Mouse (Mus musculus) embryonic facial prominence, embryonic 13.5 days (tissue): ENCODE measurements around the gene Slc25a21. TPM values are rescaled to one million over a fixed set of nuclear protein-coding genes. Genes with fewer than 3 reads are reported as not detected.
A peak's percentile ranks its signal among the peaks of the same experiment; 100 is the strongest.

Source experiments
- ATAC-seq: fragments of 200-750 bp; cut with Nextera tagmentation; 2 replicates; pipeline ENCODE4 v1.8.0; 2017; ENCODE audit warnings: low read depth; ENCODE audit not compliant: insufficient number of reproducible peaks, insufficient read depth, low FRiP score, low TSS enrichment
- H3K27ac ChIP-seq: fragments of 300-500 bp; sonication (generic); 2 replicates; pipeline ENCODE4 v1.5.1; 2015; ENCODE audit warnings: moderate library complexity, mild to moderate bottlenecking, inconsistent platforms
- H3K27me3 ChIP-seq: fragments of 300-500 bp; sonication (generic); 2 replicates; pipeline ENCODE4 v1.6.1; 2015; ENCODE audit warnings: mild to moderate bottlenecking, inconsistent platforms
- H3K36me3 ChIP-seq: fragments of 300-500 bp; sonication (generic); 2 replicates; pipeline ENCODE4 v1.6.1; 2015; ENCODE audit warnings: mild to moderate bottlenecking, inconsistent platforms
- H3K4me1 ChIP-seq: fragments of 300-500 bp; sonication (generic); 2 replicates; pipeline ENCODE4 v1.6.1; 2015; ENCODE audit warnings: inconsistent platforms
- H3K4me2 ChIP-seq: fragments of 300-500 bp; sonication (generic); 2 replicates; pipeline ENCODE4 v1.6.1; 2015; ENCODE audit warnings: moderate library complexity, mild to moderate bottlenecking, inconsistent platforms
- H3K4me3 ChIP-seq: fragments of 300-500 bp; sonication (generic); 2 replicates; pipeline ENCODE4 v1.5.1; 2015; ENCODE audit warnings: mild to moderate bottlenecking, inconsistent platforms
- H3K9ac ChIP-seq: fragments of 300-500 bp; sonication (generic); 2 replicates; pipeline ENCODE4 v1.6.1; 2015; ENCODE audit warnings: mild to moderate bottlenecking, inconsistent platforms
- H3K9me3 ChIP-seq: fragments of 300-500 bp; sonication (generic); 2 replicates; pipeline ENCODE4 v1.6.1; 2016; ENCODE audit warnings: inconsistent platforms
- WGBS: fragments of 180-500 bp; shearing (Covaris S2); methylation state at CpG from one replicate; pipeline ENCODE4 v1.1.7; 2015; ENCODE audit warnings: mixed read lengths; 5-methylcytosine and 5-hydroxymethylcytosine counted together
- polyA plus RNA-seq: library from polyadenylated mRNA; unstranded; fragments of >200 nt; fragmentation: Nextera tagmentation; extraction: Ambion mirVana; gene quantifications from 2 replicates; pipeline ENCODE4 v1.2.1, GENCODE M21; 2015

The Slc25a21 gene
- polyA plus RNA-seq, 1 experiment from 2014 or later, result 0.76 TPM

DNA sequence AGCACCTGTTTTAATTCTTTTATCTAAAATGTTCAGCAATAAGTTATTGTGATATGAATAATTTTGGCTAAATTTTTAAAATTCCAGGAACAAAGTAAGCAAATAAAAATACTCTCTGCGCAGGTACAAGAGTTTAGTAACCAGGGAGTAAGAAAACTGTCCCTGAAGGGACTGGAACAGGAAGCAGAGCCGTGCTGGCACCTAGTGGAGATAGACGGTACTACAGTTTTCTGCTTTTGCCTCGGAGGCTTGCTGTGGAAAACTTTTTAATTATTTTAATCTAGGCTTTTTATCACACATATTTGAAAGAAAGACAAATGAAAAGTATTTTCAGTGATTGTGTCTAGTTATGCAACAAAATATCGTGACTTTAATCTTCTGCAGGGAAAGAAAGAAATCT is 211.2 kb downstream of the Slc25a21 start:
- H3K9me3 ChIP-seq, result no peaks in the 10 kb centered on the region
- no peak overlapping the region for H3K4me2 ChIP-seq
- H3K36me3 ChIP-seq, result no peaks in the 10 kb centered on the region
- H3K27me3 ChIP-seq, result peaks cover 25% of the 10 kb centered on the region
- peaks cover 9% of the 10 kb centered on the region for H3K4me1 ChIP-seq
- 8% methylated on average over 5 of the region's 5 CpGs for WGBS
- H3K27ac ChIP-seq, result no peak overlapping the region
- no peak for ATAC-seq
- no peak overlapping the region for H3K4me3 ChIP-seq
- no peak overlapping the region for H3K9ac ChIP-seq

- H3K27ac ChIP-seq, result peak overlapping the region; percentile 39; the same call in 1 of the 2 replicates
- peak; percentile 72 for ATAC-seq
Measured at GRCm38 (mm10) chr12:56982066-56982626, 215.1 kb downstream of the Slc25a21 start.

DNA sequence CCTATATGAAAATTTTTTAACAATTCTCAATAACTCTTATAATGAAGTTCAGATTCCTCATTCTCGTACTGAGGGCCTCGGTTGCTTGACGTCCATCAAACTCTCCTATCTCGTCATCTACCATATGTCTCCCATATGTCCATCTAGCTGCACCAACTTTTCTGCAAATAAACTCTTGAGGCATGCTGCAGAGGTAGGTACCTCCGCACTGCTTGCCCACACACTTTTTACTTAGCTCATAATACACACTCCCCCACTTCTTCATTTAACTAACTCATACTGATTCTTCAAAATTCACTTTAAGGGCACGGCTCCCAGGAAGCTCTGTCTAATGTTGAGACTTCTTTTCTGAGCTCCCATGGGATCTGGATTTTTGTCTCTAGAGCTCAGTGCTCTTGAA is 222.0 kb downstream of the Slc25a21 start:
- no peak overlapping the region for H3K27ac ChIP-seq
- H3K9me3 ChIP-seq, result no peaks in the 10 kb centered on the region
- 0 out of 2 replicates have a peak, but pooled peaks cover 1% of the 10 kb centered on the region for H3K4me1 ChIP-seq
- no peaks in the 10 kb centered on the region for H3K36me3 ChIP-seq
- 74% methylated on average over 6 of the region's 6 CpGs for WGBS
- H3K9ac ChIP-seq, result no peak overlapping the region
- no peak overlapping the region for H3K4me2 ChIP-seq
- peaks cover 4% of the 10 kb centered on the region; the same call in 1 of the 2 replicates for H3K27me3 ChIP-seq
- no peak for ATAC-seq
- H3K4me3 ChIP-seq, result no peak overlapping the region

More at GRCm38 (mm10) chr12:56982066-56982626, 215.1 kb downstream of the Slc25a21 start:
- H3K9me3 ChIP-seq, result no peaks in the 10 kb centered on the region
- peak overlapping the region; percentile 40 for H3K4me2 ChIP-seq
- 35% methylated on average over 15 of the region's 18 CpGs for WGBS
- no peaks in the 10 kb centered on the region for H3K36me3 ChIP-seq
- peaks cover 15% of the 10 kb centered on the region for H3K4me1 ChIP-seq
- no peak overlapping the region for H3K4me3 ChIP-seq
- H3K9ac ChIP-seq, result no peak overlapping the region
- peaks cover 17% of the 10 kb centered on the region for H3K27me3 ChIP-seq

- Histone ChIP-seq H3K27ac (no peak overlapping the region), H3K4me1 (peaks cover 9% of the 10 kb centered on the region), H3K27me3 (no peaks in the 10 kb centered on the region), H3K4me2 (no peak overlapping the region), H3K4me3 (no peak overlapping the region), H3K36me3 (no peaks in the 10 kb centered on the region), H3K9ac (no peak overlapping the region), H3K9me3 (no peaks in the 10 kb centered on the region)
- ATAC-seq, result no peak
- WGBS, result 31% methylated on average over 4 of the region's 4 CpGs
Measured at GRCm38 (mm10) chr12:56963236-56963635, 234.0 kb downstream of the Slc25a21 start.

DNA sequence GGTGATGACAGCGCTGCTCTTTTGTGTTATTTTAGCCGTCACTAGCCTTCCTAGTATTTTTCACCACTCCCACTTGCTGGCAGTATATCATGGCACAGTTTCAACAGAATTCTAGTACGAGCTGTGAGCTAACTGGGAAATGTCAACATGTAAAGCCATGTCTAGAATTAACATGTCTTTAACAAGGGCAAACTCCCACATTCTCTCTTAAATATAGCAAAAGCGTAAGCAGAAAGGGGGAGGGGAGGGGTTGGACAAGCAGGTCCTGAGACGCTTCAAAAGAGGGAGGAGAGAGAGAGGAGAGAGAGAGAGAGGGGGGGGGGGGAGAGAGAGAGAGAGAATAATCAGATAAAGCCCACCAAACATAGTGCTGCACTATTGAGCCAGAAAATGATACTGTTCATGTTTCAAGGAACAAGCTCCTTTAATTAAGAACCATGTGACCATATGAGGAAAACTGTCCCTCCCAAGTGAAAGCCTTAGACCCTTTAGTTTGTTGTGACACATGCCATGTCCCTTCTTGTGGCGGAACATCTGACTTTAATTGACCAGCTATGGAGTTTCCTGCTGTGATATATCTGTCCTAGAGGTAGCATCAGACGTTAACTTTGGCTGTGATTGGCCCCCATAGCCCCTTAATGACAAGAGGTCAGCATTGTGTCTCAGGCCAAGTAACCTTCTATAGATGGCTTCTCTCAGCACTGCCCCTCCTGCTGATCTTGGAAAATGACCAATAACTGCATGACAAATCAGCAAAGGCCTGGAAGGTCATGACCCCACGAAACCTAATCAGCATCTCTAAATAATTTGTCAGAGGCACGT is 237.8 kb downstream of the Slc25a21 start:
- H3K4me1 ChIP-seq, result peaks cover 12% of the 10 kb centered on the region
- H3K27ac ChIP-seq, result no peak overlapping the region
- H3K36me3 ChIP-seq, result no peaks in the 10 kb centered on the region
- no peaks in the 10 kb centered on the region for H3K9me3 ChIP-seq
- H3K4me2 ChIP-seq, result peak overlapping the region; percentile 51
- no peak overlapping the region for H3K9ac ChIP-seq
- no peak for ATAC-seq
- peak overlapping the region; percentile 5 for H3K4me3 ChIP-seq
- WGBS, result 15% methylated on average over 9 of the region's 9 CpGs
- peaks cover 3% of the 10 kb centered on the region; the same call in 1 of the 2 replicates for H3K27me3 ChIP-seq

- ATAC-seq, result no peak
- peaks cover 12% of the 10 kb centered on the region for H3K4me1 ChIP-seq
- 25% methylated on average over 11 of the region's 11 CpGs for WGBS
- no peak overlapping the region for H3K27ac ChIP-seq
- H3K4me2 ChIP-seq, result peak overlapping the region; percentile 51
- H3K4me3 ChIP-seq, result no peak overlapping the region
- H3K9me3 ChIP-seq, result no peaks in the 10 kb centered on the region
- H3K9ac ChIP-seq, result no peak overlapping the region
- no peaks in the 10 kb centered on the region for H3K36me3 ChIP-seq
- peaks cover 3% of the 10 kb centered on the region; the same call in 1 of the 2 replicates for H3K27me3 ChIP-seq
Measured at GRCm38 (mm10) chr12:56958244-56958643, 239.0 kb downstream of the Slc25a21 start.

- H3K36me3 ChIP-seq, result no peaks in the 10 kb centered on the region
- no peak overlapping the region for H3K4me3 ChIP-seq
- H3K27me3 ChIP-seq, result peaks cover 3% of the 10 kb centered on the region; the same call in 1 of the 2 replicates
- 20% methylated on average over 11 of the region's 11 CpGs for WGBS
- no peak overlapping the region for H3K27ac ChIP-seq
- no peak overlapping the region for H3K4me2 ChIP-seq
- H3K9me3 ChIP-seq, result no peaks in the 10 kb centered on the region
- H3K9ac ChIP-seq, result no peak overlapping the region
- 0 out of 2 replicates have a peak, but pooled peaks cover 3% of the 10 kb centered on the region for H3K4me1 ChIP-seq
- no peak for ATAC-seq
Measured at GRCm38 (mm10) chr12:56951749-56952657, 245.3 kb downstream of the Slc25a21 start.

DNA sequence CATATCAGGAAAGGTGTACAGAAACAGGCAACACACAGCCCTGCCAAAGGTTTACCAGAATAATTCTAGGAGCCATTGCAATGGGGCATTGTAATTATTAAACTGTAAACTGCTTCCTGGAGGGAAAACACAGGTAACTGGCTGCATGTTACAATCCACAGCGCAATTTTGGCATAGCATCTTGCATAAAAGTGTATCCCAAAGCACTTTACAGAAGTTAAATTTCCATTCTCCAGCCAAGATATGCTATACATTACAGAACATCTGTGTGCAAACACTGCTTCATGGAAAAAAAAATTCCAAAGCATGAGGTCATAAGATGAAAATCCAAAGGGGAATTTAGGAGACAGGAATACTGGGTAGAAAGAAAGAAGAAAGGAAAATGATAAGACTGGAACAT is 253.0 kb downstream of the Slc25a21 start:
- Histone ChIP-seq H3K4me3 (no peak overlapping the region), H3K36me3 (no peaks in the 10 kb centered on the region), H3K4me1 (no peaks in the 10 kb centered on the region), H3K27ac (no peak overlapping the region), H3K27me3 (no peaks in the 10 kb centered on the region), H3K9me3 (no peaks in the 10 kb centered on the region), H3K9ac (no peak overlapping the region), H3K4me2 (no peak overlapping the region)
- no peak for ATAC-seq
- WGBS, result 73% methylated on average over 1 of the region's 1 CpGs

DNA sequence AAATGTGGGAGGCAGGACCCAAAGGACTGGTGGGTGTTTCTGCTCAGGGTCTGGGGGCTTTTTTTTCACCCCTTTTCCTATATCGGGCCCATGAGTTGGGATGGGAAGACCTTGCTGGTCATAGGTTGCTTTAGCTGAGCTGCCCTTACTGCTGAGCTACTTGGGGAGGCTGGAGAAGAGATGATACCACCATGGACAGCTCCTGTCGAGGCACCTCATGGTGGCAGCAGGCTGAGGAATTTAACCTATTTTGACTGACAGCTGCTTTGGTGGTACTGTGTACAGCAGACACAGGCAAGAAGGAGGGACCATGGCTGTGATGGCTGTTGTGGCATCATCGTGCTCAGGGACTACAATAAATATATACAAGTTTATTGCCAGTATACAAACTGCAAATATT is 256.4 kb downstream of the Slc25a21 start:
- Histone ChIP-seq H3K4me3 (no peak overlapping the region), H3K4me1 (no peaks in the 10 kb centered on the region), H3K4me2 (no peak overlapping the region), H3K36me3 (no peaks in the 10 kb centered on the region), H3K9ac (no peak overlapping the region), H3K27ac (no peak overlapping the region), H3K9me3 (no peaks in the 10 kb centered on the region), H3K27me3 (no peaks in the 10 kb centered on the region)
- 53% methylated on average over 3 of the region's 3 CpGs for WGBS
- ATAC-seq, result no peak

DNA sequence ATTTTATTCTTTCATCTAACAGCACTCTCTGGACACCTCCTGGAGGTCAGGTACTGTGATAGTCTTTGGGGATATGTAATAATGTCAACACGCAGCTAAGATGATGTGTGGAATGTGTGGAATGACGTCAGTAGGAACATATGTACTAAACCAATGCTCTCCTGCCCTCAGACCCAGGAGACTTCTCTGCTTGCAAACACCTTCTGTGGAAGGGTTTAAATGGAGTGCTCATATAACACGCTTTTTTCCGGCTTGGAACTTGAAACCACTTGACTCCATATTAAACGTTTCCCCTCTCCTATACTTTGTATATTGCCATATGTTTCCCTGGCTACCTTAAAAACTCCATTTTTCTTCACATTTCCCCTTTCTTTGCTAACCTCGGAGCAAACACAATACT is 279.1 kb downstream of the Slc25a21 start:
- Histone ChIP-seq H3K9me3 (no peaks in the 10 kb centered on the region), H3K27me3 (no peaks in the 10 kb centered on the region), H3K27ac (no peak overlapping the region), H3K4me3 (no peak overlapping the region), H3K4me2 (no peak overlapping the region), H3K4me1 (no peaks in the 10 kb centered on the region), H3K9ac (no peak overlapping the region), H3K36me3 (no peaks in the 10 kb centered on the region)
- WGBS, result 56% methylated on average over 6 of the region's 6 CpGs
- ATAC-seq, result no peak

DNA sequence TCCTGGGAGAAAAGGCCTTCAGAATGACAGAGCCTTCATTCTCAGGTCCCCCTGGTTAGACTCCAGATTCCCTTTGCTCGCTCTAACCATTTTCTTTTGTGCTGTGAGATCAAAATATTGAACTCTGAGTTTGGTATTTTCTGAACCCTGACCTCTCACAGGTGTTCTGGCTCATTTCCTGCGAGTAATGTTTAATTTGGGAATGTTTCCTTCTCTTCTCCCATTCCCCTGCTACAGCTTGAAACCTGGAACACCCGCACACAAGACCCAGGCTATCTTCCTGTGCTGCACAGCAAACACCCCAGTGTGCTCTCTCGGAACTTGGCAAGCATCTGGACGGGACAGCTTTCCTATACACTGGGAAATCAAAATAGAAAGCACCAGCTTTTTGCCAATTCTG is 290.8 kb downstream of the Slc25a21 start:
- H3K4me1 ChIP-seq, result no peaks in the 10 kb centered on the region
- H3K9ac ChIP-seq, result no peak overlapping the region
- H3K36me3 ChIP-seq, result no peaks in the 10 kb centered on the region
- no peak overlapping the region for H3K27ac ChIP-seq
- WGBS, result 72% methylated on average over 5 of the region's 5 CpGs
- no peaks in the 10 kb centered on the region for H3K27me3 ChIP-seq
- no peak overlapping the region for H3K4me2 ChIP-seq
- no peak for ATAC-seq
- no peaks in the 10 kb centered on the region for H3K9me3 ChIP-seq
- no peak overlapping the region for H3K4me3 ChIP-seq
